8 mouse cellular contexts compared by ENCODE assay signal in the genomic region with DNA sequence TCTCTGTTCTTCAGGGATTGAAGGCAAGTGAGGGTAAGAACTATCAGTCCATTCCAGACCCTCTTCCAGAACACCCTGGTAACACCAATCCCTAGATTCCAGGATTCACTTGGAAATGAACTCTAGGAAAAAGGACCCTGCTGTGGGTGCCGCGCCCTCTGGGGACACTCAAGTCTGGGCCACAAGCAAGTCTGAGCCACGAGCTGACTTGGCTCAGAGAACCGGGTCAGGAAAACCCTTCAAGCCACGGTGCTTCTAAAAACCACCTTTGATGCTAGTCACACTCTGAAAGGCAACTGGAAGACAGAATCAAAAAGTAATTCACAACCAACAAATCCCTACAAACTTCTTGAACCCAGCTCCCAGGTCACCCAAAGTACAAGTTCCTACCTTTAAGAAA. TPM values are rescaled to one million over a fixed set of nuclear protein-coding genes. Genes with fewer than 3 reads are reported as not detected.
DNase-seq lines count a peak whose midpoint lies in the region; ATAC-seq and TF ChIP-seq lines count a peak whose summit lies in the region.

No protein-coding gene starts in this region.

- H3K9me3 ChIP-seq in liver, embryonic 11.5 days (ENCODE audit: control insufficient read depth, low read length) = no peaks in the 10 kb centered on the region
- 0 out of 2 replicates have a peak, but pooled peaks cover 3% of the 10 kb centered on the region for H3K9me3 ChIP-seq in stomach, embryonic 16.5 days (replicated peaks; ENCODE audit: control insufficient read depth, low read length)

- peak overlapping the region; percentile 89 for H3K4me2 ChIP-seq in liver, embryonic 11.5 days
- H3K4me2 ChIP-seq in stomach, embryonic 16.5 days (ENCODE audit: low read depth, low read length) = peak overlapping the region; percentile 80

- peak; percentile 46 for DNase-seq in adrenal gland, adult 2 months
- no peak for DNase-seq in adrenal gland, postnatal 4 days (ENCODE audit: low spot score in 2 of 2)
- DNase-seq in spleen, adult 2 months (ENCODE audit: low read depth in 1 of 2, low spot score in 2 of 2) = no peak
- DNase-seq in spleen, postnatal 36 days (ENCODE audit: low spot score in 2 of 2) = no peak
- DNase-seq in liver, embryonic 11.5 days (ENCODE audit: low spot score) = no peak
- no peak for DNase-seq in left cerebral cortex, postnatal 4 days
- no peak for DNase-seq in thymus, postnatal 0 days (ENCODE audit: low spot score)

- intact Hi-C loops in left cerebral cortex, postnatal 4 days (cut with DNase I) = no loop called here

- WGBS in spleen, adult 2 months = 30% methylated on average over 5 of the region's 5 CpGs
- 19% methylated on average over 5 of the region's 5 CpGs for WGBS in liver, embryonic 11.5 days
- WGBS in stomach, embryonic 16.5 days = 3% methylated on average over 5 of the region's 5 CpGs

- TF ChIP-seq POLR2A in spleen, adult 2 months (IDR thresholded peaks at IDR 0.05; ENCODE audit: low read depth, low read length) = no peak

- peak overlapping the region; percentile 74 for H3K4me3 ChIP-seq in spleen, adult 2 months (ENCODE audit: extremely low read depth, insufficient read depth, insufficient read length)
- H3K4me3 ChIP-seq in liver, embryonic 11.5 days (ENCODE audit: low read depth, low read length) = peak overlapping the region; percentile 78
- H3K4me3 ChIP-seq in stomach, embryonic 16.5 days (replicated peaks; ENCODE audit: low read length) = peak overlapping the region; percentile 70

- H3K27me3 ChIP-seq in spleen, adult 2 months (ENCODE audit: control insufficient read depth, insufficient read depth, low read length) = no peaks in the 10 kb centered on the region
- no peaks in the 10 kb centered on the region for H3K27me3 ChIP-seq in liver, embryonic 11.5 days (replicated peaks; ENCODE audit: control insufficient read depth, insufficient read depth, low read length)
- H3K27me3 ChIP-seq in stomach, embryonic 16.5 days (ENCODE audit: control insufficient read depth, insufficient read depth, low read length) = no peaks in the 10 kb centered on the region

- TF ChIP-seq CTCF in spleen, adult 2 months (IDR thresholded peaks at IDR 0.05; ENCODE audit: extremely low read depth, insufficient read depth, insufficient read length, insufficient replicate concordance) = no peak

- H3K36me3 ChIP-seq in spleen, adult 2 months (ENCODE audit: control insufficient read depth, insufficient read depth, low read length) = no peaks in the 10 kb centered on the region
- no peaks in the 10 kb centered on the region for H3K36me3 ChIP-seq in liver, embryonic 11.5 days (ENCODE audit: control insufficient read depth, insufficient read depth, low read length)
- 0 out of 2 replicates have a peak, but pooled peaks cover 5% of the 10 kb centered on the region for H3K36me3 ChIP-seq in stomach, embryonic 16.5 days (ENCODE audit: control insufficient read depth, insufficient read depth, low read length)

- H3K9ac ChIP-seq in liver, embryonic 11.5 days (ENCODE audit: low read depth, low read length) = peak overlapping the region; percentile 76; the same call in 1 of the 2 replicates
- peak overlapping the region; percentile 86 for H3K9ac ChIP-seq in stomach, embryonic 16.5 days (ENCODE audit: low read length)

- peak overlapping the region; percentile 5; the same call in 1 of the 2 replicates for H3K27ac ChIP-seq in spleen, adult 2 months (ENCODE audit: insufficient read depth, low read length)
- peak overlapping the region; percentile 32; the same call in 1 of the 2 replicates for H3K27ac ChIP-seq in liver, embryonic 11.5 days (ENCODE audit: low read depth, low read length)
- H3K27ac ChIP-seq in stomach, embryonic 16.5 days (ENCODE audit: low read length) = peak overlapping the region; percentile 83

- ATAC-seq in liver, embryonic 11.5 days (replicated peaks; ENCODE audit: low FRiP score) = no peak
- no peak for ATAC-seq in stomach, embryonic 16.5 days (ENCODE audit: insufficient read depth, low FRiP score)

- H3K4me1 ChIP-seq in spleen, adult 2 months (ENCODE audit: control insufficient read depth, insufficient read depth, insufficient read length) = peaks cover 4% of the 10 kb centered on the region; the same call in 1 of the 2 replicates
- H3K4me1 ChIP-seq in liver, embryonic 11.5 days (replicated peaks; ENCODE audit: control insufficient read depth, insufficient read depth, low read length) = peaks cover 21% of the 10 kb centered on the region
- H3K4me1 ChIP-seq in stomach, embryonic 16.5 days (ENCODE audit: control insufficient read depth, insufficient read depth, low read length) = peaks cover 20% of the 10 kb centered on the region

RNA-seq across cellular contexts. Expression of gene Ralb, which starts 0.8 kb away (rescaled TPM):
- total RNA-seq in adrenal gland, adult 2 months (2021) = 10 to 100 TPM; 60.0 to 60.4 TPM
- polyA plus RNA-seq in adrenal gland, adult 2 months (2012; rRNA removed) = 40.7 and 46.7 TPM in 2 replicates
- total RNA-seq in adrenal gland, postnatal 4 days (2021) = 10 to 100 TPM; 69.3 to 76.0 TPM
- 14.0 and 15.9 TPM in 2 replicates for polyA plus RNA-seq in spleen, adult 2 months (2012; rRNA removed)
- polyA plus RNA-seq in liver, embryonic 11.5 days (2014; fragmentation: Nextera tagmentation; extraction: Ambion mirVana) = 92.1 and 96.8 TPM in 2 replicates
- 155 and 157 TPM in 2 replicates for polyA plus RNA-seq in stomach, embryonic 16.5 days (2015; fragmentation: Nextera tagmentation; extraction: Ambion mirVana)
- 10 to 100 TPM; 42.5 to 43.0 TPM for total RNA-seq in left cerebral cortex, postnatal 4 days (2021)
- polyA plus RNA-seq in thymus, postnatal 0 days (2015; fragmentation: Nextera tagmentation; extraction: Ambion mirVana) = 82.7 and 87.1 TPM in 2 replicates

RNA-seq across cellular contexts. Expression of gene Tmem185b, which starts 22.2 kb away (rescaled TPM):
- total RNA-seq in adrenal gland, adult 2 months (2021) = 10 to 100 TPM; 18.3 to 26.8 TPM
- polyA plus RNA-seq in adrenal gland, adult 2 months (2012; rRNA removed) = 45.4 and 56.5 TPM in 2 replicates
- 10 to 100 TPM; 20.3 to 21.3 TPM for total RNA-seq in adrenal gland, postnatal 4 days (2021)
- 22.3 and 31.5 TPM in 2 replicates for polyA plus RNA-seq in spleen, adult 2 months (2012; rRNA removed)
- 17.6 and 21.7 TPM in 2 replicates for polyA plus RNA-seq in liver, embryonic 11.5 days (2014; fragmentation: Nextera tagmentation; extraction: Ambion mirVana)
- polyA plus RNA-seq in stomach, embryonic 16.5 days (2015; fragmentation: Nextera tagmentation; extraction: Ambion mirVana) = 20.5 and 21.7 TPM in 2 replicates
- total RNA-seq in left cerebral cortex, postnatal 4 days (2021) = 10 to 100 TPM; 14.1 to 15.3 TPM
- 26.8 and 29.2 TPM in 2 replicates for polyA plus RNA-seq in thymus, postnatal 0 days (2015; fragmentation: Nextera tagmentation; extraction: Ambion mirVana)

Comparison
In these comparisons a context has a peak if more than half of its experiments do, and no peak if none do; other contexts are left out.
1. H3K27ac ChIP-seq: peak in every context shown above with its lines; median percentile 83 in stomach, embryonic 16.5 days; 32 in liver, embryonic 11.5 days; 5 in spleen, adult 2 months.